Mouse (Mus musculus) v-Abl transformed pro-B cells (cell line): ENCODE data around the gene Ctxn1.

Experiments
- in situ Hi-C, 2 experiments: fragments of 400-800 bp; cut with MboI; formaldehyde crosslinking; loops; one replicate each; pipeline ENCODE4 v1.15.1; 2025; ENCODE audit not compliant: unreplicated experiment in 2 of 2

Ctxn1 gene

GRCm38 (mm10) chr8:4252934-4253841, 5.9 kb downstream of the Ctxn1 start, which contains the start of gene Snapc2:
Gene Snapc2 (plus strand): TSS chr8:4253080.
- in situ Hi-C loops, result loop anchor here in 1 of 2 experiments (10.0 kb wide), 1 partner anchor 262 kb away; no protein-coding TSS in a partner anchor

- in situ Hi-C loops, result loop anchor here in 1 of 2 experiments (10.0 kb wide), 1 partner anchor 263 kb away; no protein-coding TSS in a partner anchor
Measured at GRCm38 (mm10) chr8:4252116-4252760, 6.8 kb downstream of the Ctxn1 start.

- in situ Hi-C loops, result loop anchor here in 1 of 2 experiments (10.0 kb wide), 1 partner anchor 264 kb away; no protein-coding TSS in a partner anchor
Measured at GRCm38 (mm10) chr8:4250306-4250970, 8.6 kb downstream of the Ctxn1 start.

GRCm38 (mm10) chr8:4249213-4249612, 9.9 kb downstream of the Ctxn1 start:
- in situ Hi-C loops, result loop anchor here (10.0 to 25.0 kb wide), 2 partner anchors 426 to 737 kb away; partner anchors contain the start of genes Mcoln1 (in 2 of the 2) and Pnpla6 (in 2 of the 2)

GRCm38 (mm10) chr8:4247951-4248540, 11.0 kb downstream of the Ctxn1 start, which contains the start of gene Tgfbr3l:
Gene Tgfbr3l (plus strand): TSS chr8:4248214.
- in situ Hi-C loops, result loop anchor here (10.0 to 25.0 kb wide), 2 partner anchors 427 to 736 kb away; partner anchors contain the start of genes Mcoln1 (in 2 of the 2) and Pnpla6 (in 2 of the 2)

- in situ Hi-C loops, result loop anchor here (10.0 to 25.0 kb wide), 2 partner anchors 428 to 735 kb away; partner anchors contain the start of genes Mcoln1 (in 2 of the 2) and Pnpla6 (in 2 of the 2)
Measured at GRCm38 (mm10) chr8:4247241-4247640, 11.8 kb downstream of the Ctxn1 start.

GRCm38 (mm10) chr8:4245737-4246136, 13.3 kb downstream of the Ctxn1 start:
- in situ Hi-C loops, result loop anchor here (10.0 to 25.0 kb wide), 2 partner anchors 429 to 733 kb away; partner anchors contain the start of genes Mcoln1 (in 2 of the 2) and Pnpla6 (in 2 of the 2)

- in situ Hi-C loops, result loop anchor here (10.0 to 25.0 kb wide), 2 partner anchors 430 to 733 kb away; partner anchors contain the start of genes Mcoln1 (in 2 of the 2) and Pnpla6 (in 2 of the 2)
Measured at GRCm38 (mm10) chr8:4245061-4245460, 14.0 kb downstream of the Ctxn1 start.

GRCm38 (mm10) chr8:4239193-4239890, 19.7 kb downstream of the Ctxn1 start:
- in situ Hi-C loops, result loop anchor here (25.0 kb wide), 1 partner anchor 727 kb away; the partner anchor contains the start of genes Mcoln1 (in 2 of the 2) and Pnpla6 (in 2 of the 2)

GRCm38 (mm10) chr8:4238434-4239192, 20.5 kb downstream of the Ctxn1 start, which contains the start of the genes Map2k7 and Gm49320:
Gene Map2k7 (plus strand): TSS chr8:4238740.
Gene Gm49320 (plus strand): TSS chr8:4238865.
- in situ Hi-C loops, result loop anchor here (25.0 kb wide), 1 partner anchor 726 kb away; the partner anchor contains the start of genes Mcoln1 (in 2 of the 2) and Pnpla6 (in 2 of the 2)

- in situ Hi-C loops, result loop anchor here (25.0 kb wide), 1 partner anchor 726 kb away; the partner anchor contains the start of genes Mcoln1 (in 2 of the 2) and Pnpla6 (in 2 of the 2)
Measured at GRCm38 (mm10) chr8:4237814-4238433, 21.1 kb downstream of the Ctxn1 start.

- in situ Hi-C loops, result loop anchor here (25.0 kb wide), 1 partner anchor 718 kb away; the partner anchor contains the start of genes Mcoln1 (in 2 of the 2) and Pnpla6 (in 2 of the 2)
Measured at GRCm38 (mm10) chr8:4230612-4231351, 28.3 kb downstream of the Ctxn1 start.

GRCm38 (mm10) chr8:4229784-4230183, 29.3 kb downstream of the Ctxn1 start:
- in situ Hi-C loops, result loop anchor here (25.0 kb wide), 1 partner anchor 717 kb away; the partner anchor contains the start of genes Mcoln1 (in 2 of the 2) and Pnpla6 (in 2 of the 2)

GRCm38 (mm10) chr8:4227919-4228318, 31.2 kb downstream of the Ctxn1 start:
- in situ Hi-C loops, result loop anchor here (25.0 kb wide), 1 partner anchor 716 kb away; the partner anchor contains the start of genes Mcoln1 (in 2 of the 2) and Pnpla6 (in 2 of the 2)

- in situ Hi-C loops, result loop anchor here (25.0 kb wide), 1 partner anchor 715 kb away; the partner anchor contains the start of genes Mcoln1 (in 2 of the 2) and Pnpla6 (in 2 of the 2)
Measured at GRCm38 (mm10) chr8:4226739-4227347, 32.2 kb downstream of the Ctxn1 start, which contains the start of gene Lrrc8e. Gene Lrrc8e (plus strand): TSS chr8:4226827.
